Mouse (Mus musculus) gastrocnemius, adult 18-20 months (tissue): ENCODE results near the gene Paqr5. TPM values are rescaled to one million over a fixed set of nuclear protein-coding genes. Genes with fewer than 3 reads are reported as not detected.

Experiments
- DNase-seq: peaks from one replicate; pipeline ENCODE4 v3.0.0; 2021; ENCODE audit warnings: low spot score
- total RNA-seq, 2 experiments: library from RNA; stranded (reverse); gene quantifications; 2 replicates each; pipeline ENCODE4 v1.2.3; 2021

Paqr5 gene
- total RNA-seq, 2 experiments from 2014 or later = 0.21 TPM; not detected in 1

- DNase-seq = peak; percentile 19
These were observed 65.9 kb downstream of the Paqr5 start for GRCm38 (mm10) chr9:61960753-61961152.

GRCm38 (mm10) chr9:61959921-61960569 lies 66.6 kb downstream of the Paqr5 start:
- DNase-seq = no peak

GRCm38 (mm10) chr9:61954707-61955106 lies 71.9 kb downstream of the Paqr5 start:
- no peak for DNase-seq

- no peak for DNase-seq
These were observed 74.4 kb downstream of the Paqr5 start for GRCm38 (mm10) chr9:61952241-61952640.

- DNase-seq = peak; percentile 69
These were observed 79.0 kb downstream of the Paqr5 start for GRCm38 (mm10) chr9:61947402-61948346.

GRCm38 (mm10) chr9:61946623-61947401 lies 79.8 kb downstream of the Paqr5 start, which contains the start of gene Kif23:
TSS of gene Kif23 (minus strand) at chr9:61946774.
- DNase-seq = peak; percentile 93

GRCm38 (mm10) chr9:61945973-61946611 lies 80.6 kb downstream of the Paqr5 start:
- DNase-seq = no peak

GRCm38 (mm10) chr9:61941054-61941453 lies 85.6 kb downstream of the Paqr5 start:
- no peak for DNase-seq

GRCm38 (mm10) chr9:61933333-61933732 lies 93.3 kb downstream of the Paqr5 start:
- DNase-seq = no peak

GRCm38 (mm10) chr9:61932009-61932408 lies 94.6 kb downstream of the Paqr5 start:
- DNase-seq = no peak

- no peak for DNase-seq
These were observed 101.5 kb downstream of the Paqr5 start for GRCm38 (mm10) chr9:61925086-61925660.

- DNase-seq = no peak
These were observed 106.3 kb downstream of the Paqr5 start for GRCm38 (mm10) chr9:61920331-61920730.

- no peak for DNase-seq
These were observed 107.2 kb downstream of the Paqr5 start for GRCm38 (mm10) chr9:61919464-61919863.

GRCm38 (mm10) chr9:61917436-61917835 lies 109.2 kb downstream of the Paqr5 start:
- DNase-seq = no peak

- no peak for DNase-seq
These were observed 109.7 kb downstream of the Paqr5 start for GRCm38 (mm10) chr9:61916986-61917385.

- no peak for DNase-seq
These were observed 111.2 kb downstream of the Paqr5 start for GRCm38 (mm10) chr9:61915393-61916005.

GRCm38 (mm10) chr9:61914917-61915300 lies 111.7 kb downstream of the Paqr5 start:
- DNase-seq = no peak

- peak; percentile 97 for DNase-seq
These were observed 112.3 kb downstream of the Paqr5 start, which contains the start of gene Rplp1 for GRCm38 (mm10) chr9:61914203-61914916. TSS of gene Rplp1 (minus strand) at chr9:61914542.

GRCm38 (mm10) chr9:61911300-61912128 lies 115.1 kb downstream of the Paqr5 start:
- no peak for DNase-seq
